Mouse (Mus musculus) bone marrow macrophage, adult 2 months (primary cell): ENCODE results near the gene Lin7c. TPM values are rescaled to one million over a fixed set of nuclear protein-coding genes. Genes with fewer than 3 reads are reported as not detected.
"Not testable (repeated sequence)": the region's sequence is repeated elsewhere in the genome, so short reads cannot be mapped to it uniquely, and the experiment has no call there.

Source experiments
- H3K27ac ChIP-seq: 2 replicates; pipeline ENCODE4 v1.5.1; 2012; ENCODE audit warnings: low read depth, low read length; ENCODE audit not compliant: insufficient read depth
- H3K4me1 ChIP-seq: 2 replicates; pipeline ENCODE4 v1.6.1; 2012; ENCODE audit warnings: low read length; ENCODE audit not compliant: control insufficient read depth, insufficient read depth
- H3K4me3 ChIP-seq: 2 replicates; pipeline ENCODE4 v1.5.1; 2012; ENCODE audit warnings: mild to moderate bottlenecking, low read length, moderate library complexity; ENCODE audit not compliant: insufficient read depth
- CTCF ChIP-seq: IDR thresholded peaks from 2 replicates; pipeline ENCODE4 v1.5.1; 2012; ENCODE audit warnings: low read depth, mild to moderate bottlenecking, low read length, moderate library complexity
- POLR2A ChIP-seq: IDR thresholded peaks from 2 replicates; pipeline ENCODE4 v1.6.1; 2012; ENCODE audit warnings: mild to moderate bottlenecking, low read depth, low read length, borderline replicate concordance
- polyA plus RNA-seq: library from polyadenylated mRNA; stranded (reverse); fragments of >200 nt; gene quantifications from 2 replicates; pipeline ENCODE4 v1.2.4, GENCODE M21; 2012; ENCODE audit not compliant: missing spikeins, insufficient read depth, insufficient read length

Lin7c gene
- 52.3 and 57.9 TPM in 2 replicates for polyA plus RNA-seq

DNA sequence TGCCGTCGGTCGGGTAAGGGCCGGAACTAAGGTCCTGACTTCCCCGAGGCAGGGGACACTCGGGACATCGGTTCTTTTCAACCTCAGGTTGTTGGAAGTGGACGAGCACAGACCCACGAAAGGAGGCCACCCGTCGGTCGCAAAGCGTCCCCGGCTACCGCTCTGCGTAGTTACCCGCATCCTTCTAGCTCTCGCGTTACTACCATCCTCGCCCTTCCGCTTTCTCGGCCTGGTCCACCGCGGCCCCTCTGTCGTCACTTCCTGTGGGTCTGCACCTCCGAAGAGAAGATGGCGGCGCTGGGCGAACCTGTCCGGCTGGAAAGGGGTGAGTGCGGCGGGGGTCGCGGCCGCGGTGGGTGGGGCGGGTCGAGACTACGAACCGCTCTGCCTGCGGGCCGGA is at the start of gene Lin7c:
Gene Lin7c, plus strand, starts transcription at position 257 of the 400 bp plus-strand sequence.
- H3K4me3 ChIP-seq = peak within 1 kb of the TSS; percentile 85
- H3K27ac ChIP-seq = peak within 1 kb of the TSS; percentile 16
- no peak for TF ChIP-seq POLR2A
- TF ChIP-seq CTCF = no peak

DNA sequence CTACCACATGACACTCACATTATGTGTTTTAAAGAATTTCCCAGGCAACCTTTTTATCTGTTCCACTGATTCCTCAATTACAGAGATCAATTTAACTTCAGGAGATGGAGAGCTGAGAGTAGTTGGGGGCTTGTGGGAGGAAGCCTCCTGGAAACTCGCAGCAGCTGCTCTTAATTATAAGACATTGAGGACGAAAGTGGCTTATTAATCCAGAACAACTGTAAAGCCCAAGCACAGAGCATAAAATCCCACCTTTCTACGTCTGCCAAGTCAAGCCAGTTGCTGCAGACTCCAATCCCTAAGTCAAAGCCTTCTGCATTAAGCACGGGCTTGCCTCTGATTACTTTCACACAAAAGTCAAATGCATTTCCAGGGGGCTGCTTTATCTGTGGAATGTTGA is 44.3 kb upstream of the Lin7c start:
- Histone ChIP-seq H3K4me1 (no peaks in the 10 kb centered on the region), H3K27ac (no peak overlapping the region), H3K4me3 (no peak overlapping the region)
- TF ChIP-seq CTCF (no peak), POLR2A (no peak)

More for the DNA sequence above, at the start of gene Lin7c:
- H3K4me1 ChIP-seq = peaks cover 19% of the 10 kb centered on the region

DNA sequence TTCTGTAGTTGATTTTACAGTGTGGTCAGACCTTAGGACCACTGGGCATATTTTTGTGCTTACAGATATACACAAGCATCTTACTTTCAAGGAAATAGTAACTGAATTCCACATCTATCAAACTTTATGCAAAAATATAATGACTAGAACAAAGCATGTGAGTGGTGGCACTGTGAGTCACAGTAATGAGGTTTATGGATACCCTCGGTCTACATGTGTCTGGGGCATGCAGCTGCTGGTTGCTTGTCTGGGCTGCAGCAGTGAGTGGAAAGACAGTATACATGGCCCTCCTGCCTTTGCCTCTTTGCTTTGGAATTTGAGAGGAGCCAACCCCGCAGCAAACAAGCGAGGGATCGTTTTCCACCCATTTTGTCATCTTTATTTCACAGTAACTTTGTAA is 42.3 kb upstream of the Lin7c start:
- H3K4me1 ChIP-seq = no peaks in the 10 kb centered on the region
- TF ChIP-seq CTCF = no peak
- no peak for TF ChIP-seq POLR2A
- H3K27ac ChIP-seq = no peak overlapping the region
- H3K4me3 ChIP-seq = no peak overlapping the region

- Histone ChIP-seq H3K4me1 (no peaks in the 10 kb centered on the region), H3K4me3 (no peak overlapping the region), H3K27ac (no peak overlapping the region)
- TF ChIP-seq CTCF (no peak), POLR2A (no peak)
Measured at GRCm38 (mm10) chr2:109848715-109849114, 41.9 kb upstream of the Lin7c start.

- TF ChIP-seq POLR2A = no peak
- no peak for TF ChIP-seq CTCF
- Histone ChIP-seq H3K4me3 (no peak overlapping the region), H3K4me1 (no peaks in the 10 kb centered on the region), H3K27ac (no peak overlapping the region)
Measured at GRCm38 (mm10) chr2:109855601-109856000, 35.1 kb upstream of the Lin7c start.

DNA sequence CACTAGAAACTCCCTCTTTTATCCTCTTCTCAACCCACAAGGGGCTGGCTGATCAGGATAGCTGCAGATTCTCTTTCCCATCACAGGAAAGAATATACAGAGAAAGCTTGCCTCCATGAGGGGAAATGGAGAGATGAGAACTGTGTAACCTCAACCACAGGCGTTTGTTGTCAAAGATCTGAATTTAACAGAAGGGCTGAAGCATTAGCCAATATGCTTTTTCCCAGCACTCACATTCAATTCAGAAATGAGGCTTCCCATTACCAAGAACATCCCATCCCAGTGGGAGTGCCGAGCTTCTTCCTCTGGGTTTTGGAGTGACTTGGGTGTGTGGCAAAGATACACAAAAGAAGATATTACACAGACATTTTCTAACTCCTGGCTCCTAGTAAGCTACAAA is 31.0 kb upstream of the Lin7c start:
- H3K4me3 ChIP-seq = no peak overlapping the region
- no peak for TF ChIP-seq CTCF
- no peak for TF ChIP-seq POLR2A
- H3K27ac ChIP-seq = no peak overlapping the region

DNA sequence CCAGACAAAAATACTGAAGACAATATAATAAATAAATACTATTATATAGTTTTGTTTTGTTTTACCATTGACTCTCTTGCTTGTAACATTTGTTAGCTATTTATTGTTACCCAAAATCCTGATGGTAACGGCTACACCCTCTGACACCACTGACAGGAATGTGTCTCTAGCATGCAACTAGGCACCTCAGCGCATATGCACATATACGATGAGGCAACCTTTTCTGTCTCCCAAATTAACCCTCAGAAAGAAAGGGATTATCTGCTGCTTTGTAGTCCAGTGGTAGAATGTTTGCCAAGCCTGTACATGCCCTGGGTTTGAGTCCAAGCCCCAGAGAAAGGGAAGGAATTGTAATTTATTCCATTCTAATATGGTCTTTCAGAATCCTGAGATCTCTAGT is 29.8 kb upstream of the Lin7c start:
- Histone ChIP-seq H3K4me3 (no peak overlapping the region), H3K4me1 (no peaks in the 10 kb centered on the region), H3K27ac (no peak overlapping the region)
- no peak for TF ChIP-seq POLR2A
- TF ChIP-seq CTCF = no peak

More for the DNA sequence above, 31.0 kb upstream of the Lin7c start:
- H3K4me1 ChIP-seq = no peaks in the 10 kb centered on the region

DNA sequence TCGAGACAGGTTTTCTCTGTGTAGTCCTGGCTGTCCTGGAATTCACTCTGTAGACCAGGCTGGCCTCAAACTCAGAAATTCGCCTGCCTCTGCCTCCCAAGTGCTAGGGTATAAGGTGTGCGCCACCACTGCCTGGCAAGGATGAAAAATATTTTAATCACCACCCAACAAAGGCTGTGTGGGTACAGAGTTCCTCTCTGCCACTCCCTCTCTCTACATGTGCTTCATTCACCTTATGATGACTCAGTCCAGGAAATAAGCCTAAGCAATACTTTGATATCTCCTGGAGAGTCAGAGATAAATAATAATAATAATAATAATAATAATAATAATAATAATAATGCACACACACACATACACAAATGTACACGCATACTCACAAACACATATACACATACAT is 11.2 kb upstream of the Lin7c start:
- not testable (repeated sequence) for H3K4me3 ChIP-seq, H3K27ac ChIP-seq, H3K4me1 ChIP-seq

DNA sequence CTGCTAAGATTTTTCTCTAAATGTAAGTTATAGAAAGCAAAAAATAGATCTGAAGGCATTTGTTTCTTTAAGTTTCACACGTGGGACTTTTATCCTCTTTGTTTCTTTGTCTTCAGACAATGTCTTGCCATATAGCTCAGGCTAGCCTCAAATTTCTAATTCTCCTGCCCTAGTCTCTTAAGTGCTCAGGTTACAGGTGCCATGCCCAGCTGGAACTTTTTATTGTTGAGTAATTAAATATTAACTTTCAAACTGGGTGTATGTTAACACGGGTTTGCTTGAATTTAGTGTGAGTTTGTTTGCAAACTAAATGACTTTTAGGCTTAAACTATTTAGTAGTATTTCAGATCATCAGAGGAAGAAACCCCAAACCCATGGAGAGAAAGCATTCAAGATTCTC is 9.5 kb upstream of the Lin7c start:
- Histone ChIP-seq H3K4me1 (no peaks in the 10 kb centered on the region), H3K27ac (no peak overlapping the region), H3K4me3 (no peak overlapping the region)
- no peak for TF ChIP-seq CTCF
- no peak for TF ChIP-seq POLR2A

DNA sequence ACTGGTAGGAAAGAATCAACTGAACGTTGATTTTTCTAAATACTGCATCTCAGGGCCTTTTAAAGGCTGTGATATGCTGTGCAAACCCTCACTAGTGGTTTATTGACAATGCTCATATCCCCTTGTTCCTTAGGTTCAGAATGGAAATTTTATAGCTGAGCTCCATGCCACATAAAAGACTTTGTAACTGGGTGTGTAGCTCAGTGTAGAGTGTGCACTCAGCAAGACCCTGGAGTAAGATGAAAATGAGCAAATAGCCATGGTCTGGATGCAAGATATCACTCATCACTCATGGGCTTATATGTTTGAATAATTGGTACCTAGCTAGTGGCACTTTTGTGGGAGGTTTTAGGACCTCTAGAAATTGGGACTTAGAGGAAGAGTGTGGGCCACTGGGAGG is 9.0 kb upstream of the Lin7c start:
- H3K4me3 ChIP-seq = no peak overlapping the region
- TF ChIP-seq CTCF = no peak
- TF ChIP-seq POLR2A = no peak
- H3K4me1 ChIP-seq = no peaks in the 10 kb centered on the region
- H3K27ac ChIP-seq = no peak overlapping the region

- Histone ChIP-seq H3K27ac (no peak overlapping the region), H3K4me1 (no peaks in the 10 kb centered on the region), H3K4me3 (no peak overlapping the region)
- no peak for TF ChIP-seq CTCF
Measured at GRCm38 (mm10) chr2:109884106-109884505, 6.5 kb upstream of the Lin7c start.
